Mouse (Mus musculus) cerebellum, adult 2 months (tissue): ENCODE measurements around the gene Cdsn. TPM values are rescaled to one million over a fixed set of nuclear protein-coding genes. Genes with fewer than 3 reads are reported as not detected.

Experiments used
- DNase-seq, 2 experiments: peaks; one replicate each; pipeline ENCODE4 v3.0.0; 2021
- H3K27ac ChIP-seq: fragments of 200-500 bp; 2 replicates; pipeline ENCODE4 v1.5.1; 2012; ENCODE audit warnings: low read length, control low read depth, inconsistent platforms; ENCODE audit not compliant: insufficient read depth
- H3K27me3 ChIP-seq: fragments of 200-500 bp; 2 replicates; pipeline ENCODE4 v1.6.1; 2012; ENCODE audit warnings: inconsistent platforms, mild to moderate bottlenecking, low read length, moderate library complexity; ENCODE audit not compliant: control insufficient read depth, insufficient read depth
- H3K4me1 ChIP-seq: fragments of 200-500 bp; 2 replicates; pipeline ENCODE4 v1.6.1; 2011; ENCODE audit warnings: low read length; ENCODE audit not compliant: control insufficient read depth, insufficient read depth
- H3K4me3 ChIP-seq: fragments of 200-500 bp; replicated peaks from 2 replicates; pipeline ENCODE3; 2011; ENCODE audit warnings: mild to moderate bottlenecking, low read depth, low read length, control low read depth; ENCODE audit not compliant: insufficient read depth
- CTCF ChIP-seq: fragments of 200-500 bp; IDR thresholded peaks from 2 replicates; pipeline ENCODE4 v1.5.1; 2011; ENCODE audit warnings: low read depth, mild to moderate bottlenecking, control low read depth, low read length, moderate library complexity, borderline replicate concordance; ENCODE audit not compliant: insufficient read depth
- POLR2A ChIP-seq: fragments of 200-500 bp; IDR thresholded peaks from 2 replicates; pipeline ENCODE4 v1.6.1; 2011; ENCODE audit warnings: low read length, control low read depth, borderline replicate concordance; ENCODE audit not compliant: insufficient read depth
- WGBS: fragments of 180-500 bp; shearing (Covaris S2); methylation state at CpG from one replicate; pipeline ENCODE4 v1.1.7; 2018; 5-methylcytosine and 5-hydroxymethylcytosine counted together
- polyA plus RNA-seq: library from polyadenylated mRNA; depleted of rRNA; stranded (reverse); fragments of >200 nt; gene quantifications from 2 replicates; pipeline ENCODE4 v1.2.3, GENCODE M21; 2012

Cdsn gene
- polyA plus RNA-seq, 1 experiment, result 0.16 TPM

- WGBS, result 20% methylated on average over 4 of the region's 4 CpGs
These were observed 36.5 kb downstream of the Cdsn start for GRCm38 (mm10) chr17:35588387-35588786.

GRCm38 (mm10) chr17:35590410-35591218 is 38.7 kb downstream of the Cdsn start:
- WGBS, result 44% methylated on average over 21 of the region's 21 CpGs
- TF ChIP-seq POLR2A (no peak), CTCF (peak; percentile 82)
- Histone ChIP-seq H3K4me3 (no peak overlapping the region), H3K4me1 (no peaks in the 10 kb centered on the region), H3K27me3 (no peaks in the 10 kb centered on the region), H3K27ac (no peak overlapping the region)
- DNase-seq, result peak; percentile 51 to 71

More at GRCm38 (mm10) chr17:35588387-35588786, 36.5 kb downstream of the Cdsn start:
- Histone ChIP-seq H3K27ac (no peak overlapping the region), H3K4me3 (no peak overlapping the region), H3K4me1 (peaks cover 3% of the 10 kb centered on the region; the same call in 1 of the 2 replicates), H3K27me3 (no peaks in the 10 kb centered on the region)
- TF ChIP-seq CTCF, result no peak
- TF ChIP-seq POLR2A, result no peak
- DNase-seq, result no peak

GRCm38 (mm10) chr17:35591219-35591578 is 39.3 kb downstream of the Cdsn start:
- WGBS, result 32% methylated on average over 7 of the region's 7 CpGs
- H3K27ac ChIP-seq, result no peak overlapping the region
- H3K4me3 ChIP-seq, result no peak overlapping the region
- H3K4me1 ChIP-seq, result no peaks in the 10 kb centered on the region
- DNase-seq, result no peak
- no peaks in the 10 kb centered on the region for H3K27me3 ChIP-seq
- TF ChIP-seq CTCF (no peak), POLR2A (no peak)

DNA sequence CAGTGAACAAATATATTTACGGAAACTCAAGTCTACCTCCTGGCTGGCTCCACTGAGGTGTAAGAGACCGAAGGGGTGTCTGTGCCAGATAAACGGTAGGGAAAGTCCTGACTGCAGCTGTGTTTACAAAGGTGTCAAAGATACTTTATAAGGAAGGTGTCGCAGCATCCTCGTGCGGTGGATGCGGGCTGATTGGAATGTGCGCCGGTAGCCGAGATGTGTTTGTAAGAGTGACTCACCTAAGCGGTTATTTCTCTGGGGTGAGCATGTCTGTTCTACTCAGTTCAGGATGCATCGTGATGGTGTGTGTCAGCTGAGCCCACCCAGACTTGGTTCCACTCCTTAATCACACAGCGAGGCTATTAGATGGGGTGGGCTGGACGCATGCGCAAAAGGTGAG is 39.8 kb downstream of the Cdsn start:
- WGBS, result 91% methylated on average over 15 of the region's 15 CpGs
- Histone ChIP-seq H3K27me3 (no peaks in the 10 kb centered on the region), H3K4me3 (no peak overlapping the region), H3K27ac (no peak overlapping the region), H3K4me1 (no peaks in the 10 kb centered on the region)
- TF ChIP-seq CTCF (no peak), POLR2A (no peak)
- no peak for DNase-seq

DNA sequence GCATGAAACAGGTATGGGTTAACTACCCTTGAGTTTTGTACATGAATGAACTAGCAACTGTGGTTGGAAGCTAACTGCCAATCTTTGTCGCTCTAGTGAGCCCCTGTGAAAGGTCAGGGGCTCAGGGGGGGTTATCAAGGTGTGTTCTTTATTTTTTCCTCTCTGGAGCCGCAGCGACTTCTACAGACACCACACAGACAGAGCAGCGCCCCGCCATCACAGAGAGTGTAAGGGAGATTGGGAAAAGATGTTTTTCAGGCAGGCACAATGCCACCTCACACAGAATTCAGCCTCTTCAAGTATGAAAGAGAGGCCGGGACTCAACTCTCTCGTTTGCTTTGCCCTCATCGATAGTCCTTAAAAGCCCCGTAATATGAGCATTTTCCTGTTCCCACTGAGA is 40.2 kb downstream of the Cdsn start:
- TF ChIP-seq POLR2A (no peak), CTCF (no peak)
- Histone ChIP-seq H3K4me3 (no peak overlapping the region), H3K27ac (no peak overlapping the region), H3K4me1 (no peaks in the 10 kb centered on the region), H3K27me3 (no peaks in the 10 kb centered on the region)
- DNase-seq, result no peak
- WGBS, result 87% methylated on average over 9 of the region's 9 CpGs

DNA sequence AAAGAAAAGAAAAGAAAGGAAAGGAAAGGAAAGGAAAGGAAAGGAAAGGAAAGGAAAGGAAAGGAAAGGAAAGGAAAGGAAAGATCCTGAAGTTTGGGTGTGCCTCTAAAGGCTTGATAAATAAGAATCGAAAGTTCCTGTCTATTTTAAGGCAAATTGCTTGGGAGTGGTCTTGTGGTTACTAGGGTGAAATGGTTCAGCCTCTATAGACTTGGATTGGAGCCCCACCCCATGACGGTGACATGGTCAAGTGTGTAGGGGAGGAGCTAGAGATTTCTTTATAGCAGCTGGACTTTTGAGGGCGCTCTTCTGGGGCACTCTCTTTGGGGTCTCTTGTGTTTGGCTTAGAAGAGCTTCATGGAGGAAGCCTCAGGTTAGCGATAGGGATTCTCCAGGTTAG is 41.9 kb downstream of the Cdsn start:
- no peak for DNase-seq
- Histone ChIP-seq H3K4me1 (no peaks in the 10 kb centered on the region), H3K27me3 (no peaks in the 10 kb centered on the region), H3K4me3 (no peak overlapping the region), H3K27ac (no peak overlapping the region)
- 36% methylated on average over 4 of the region's 4 CpGs for WGBS
- TF ChIP-seq CTCF (no peak), POLR2A (no peak)

- WGBS, result 80% methylated on average over 7 of the region's 7 CpGs
These were observed 42.5 kb downstream of the Cdsn start for GRCm38 (mm10) chr17:35594456-35594855.

DNA sequence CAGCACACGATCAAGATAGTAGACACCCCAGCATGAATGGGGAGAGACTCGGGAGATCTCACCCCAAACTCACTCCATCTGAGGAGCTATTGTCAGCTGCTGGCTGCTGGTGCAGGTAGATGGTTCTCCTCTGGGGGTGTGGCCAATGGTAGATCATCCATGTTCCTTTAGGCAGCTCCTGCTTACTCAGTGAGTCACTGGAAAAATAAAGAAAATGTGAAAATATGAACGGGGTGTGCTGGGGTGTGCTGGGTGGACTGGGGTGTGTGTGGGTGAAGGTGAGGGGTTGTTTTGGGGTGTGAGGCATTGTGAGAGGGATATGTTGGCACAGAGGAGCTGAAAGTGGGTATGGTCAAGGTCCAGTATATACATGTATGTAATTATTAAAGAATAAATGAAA is 45.5 kb downstream of the Cdsn start:
- Histone ChIP-seq H3K4me3 (no peak overlapping the region), H3K4me1 (no peaks in the 10 kb centered on the region), H3K27ac (no peak overlapping the region), H3K27me3 (no peaks in the 10 kb centered on the region)
- TF ChIP-seq POLR2A, result no peak
- TF ChIP-seq CTCF, result no peak
- WGBS, result 92% methylated on average over 3 of the region's 3 CpGs
- no peak for DNase-seq

More at GRCm38 (mm10) chr17:35594456-35594855, 42.5 kb downstream of the Cdsn start:
- no peak overlapping the region for H3K27ac ChIP-seq
- no peak for TF ChIP-seq CTCF
- no peak for TF ChIP-seq POLR2A
- no peak overlapping the region for H3K4me3 ChIP-seq
- H3K27me3 ChIP-seq, result no peaks in the 10 kb centered on the region
- no peaks in the 10 kb centered on the region for H3K4me1 ChIP-seq
- no peak for DNase-seq
